Mouse (Mus musculus) spleen, postnatal 14 days (tissue): ENCODE results near the gene AA792892.
"Not testable (repeated sequence)": the region's sequence is repeated elsewhere in the genome, so short reads cannot be mapped to it uniquely, and the experiment has no call there.

ENCODE experiments used
- DNase-seq, 2 experiments: peaks; one replicate each; pipeline ENCODE4 v3.0.0; 2021 to 2022; ENCODE audit warnings: low spot score in 2 of 2

The AA792892 gene

DNA sequence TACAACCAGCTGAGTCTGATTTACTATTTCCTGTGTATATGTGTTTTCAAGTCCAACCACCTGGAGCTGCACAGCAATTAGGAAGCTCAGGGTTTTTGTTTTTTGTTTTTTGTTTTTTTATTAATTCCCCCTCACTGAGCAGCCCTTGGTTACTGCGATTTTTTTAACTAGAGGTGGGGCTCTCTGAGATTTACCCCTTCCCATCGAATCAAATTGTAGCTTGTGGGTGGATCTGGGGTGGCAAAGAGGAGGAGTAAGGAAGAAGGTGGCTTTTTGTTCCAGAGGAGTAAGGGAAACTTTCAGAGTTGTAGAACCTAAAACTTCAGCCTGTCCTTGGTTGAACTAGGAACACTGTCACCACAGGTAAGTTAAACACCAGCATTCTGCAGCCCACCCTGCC lies at the start of gene AA792892:
AA792892 (plus strand) TSS at position 301 of the 400 bp plus-strand sequence.
- DNase-seq = not testable (repeated sequence)

GRCm38 (mm10) chr5:94306696-94307095 lies 32.9 kb upstream of the AA792892 start, which contains the start of gene A430089I19Rik:
Gene A430089I19Rik (minus strand): TSS chr5:94306796.
- not testable (repeated sequence) for DNase-seq

- not testable (repeated sequence) for DNase-seq
Observed at GRCm38 (mm10) chr5:94314135-94314534, 25.4 kb upstream of the AA792892 start, which contains the start of gene Gm6502. Gene Gm6502 (plus strand): TSS chr5:94314435.
